Mouse (Mus musculus) brown adipose tissue, adult 24 weeks (tissue): ENCODE data around the gene Bmyc. TPM values are rescaled to one million over a fixed set of nuclear protein-coding genes. Genes with fewer than 3 reads are reported as not detected.
A peak's percentile ranks its signal among the peaks of the same experiment; 100 is the strongest.
"Not testable (repeated sequence)": the region's sequence is repeated elsewhere in the genome, so short reads cannot be mapped to it uniquely, and the experiment has no call there.

Experiments used
- H3K27ac ChIP-seq: fragments of 200-500 bp; replicated peaks from 2 replicates; pipeline ENCODE4 v1.5.1; 2012; ENCODE audit warnings: low read depth, mild to moderate bottlenecking, low read length
- H3K4me1 ChIP-seq: fragments of 200-500 bp; 2 replicates; pipeline ENCODE4 v1.6.1; 2012; ENCODE audit warnings: low read length, mixed read lengths; ENCODE audit not compliant: control insufficient read depth, insufficient read depth, insufficient read length
- H3K4me3 ChIP-seq: fragments of 200-500 bp; 2 replicates; pipeline ENCODE4 v1.5.1; 2012; ENCODE audit warnings: low read depth, mild to moderate bottlenecking, low read length, moderate library complexity; ENCODE audit not compliant: insufficient read depth
- polyA plus RNA-seq: library from polyadenylated mRNA; stranded (reverse); fragments of >200 nt; gene quantifications from 2 replicates; pipeline ENCODE4 v1.2.4, GENCODE M21; 2012; ENCODE audit not compliant: missing spikeins, insufficient read depth, insufficient read length

Bmyc gene
- polyA plus RNA-seq, 1 experiment = 20.2 TPM

GRCm38 (mm10) chr2:25699743-25700142, 6.8 kb upstream of the Bmyc start, which contains the start of gene Obp2a:
Gene Obp2a (plus strand): TSS chr2:25700043.
- H3K27ac ChIP-seq, H3K4me1 ChIP-seq: not testable (repeated sequence)

GRCm38 (mm10) chr2:25701001-25701400, 5.5 kb upstream of the Bmyc start:
- H3K4me3 ChIP-seq = no peak overlapping the region
- no peak overlapping the region for H3K27ac ChIP-seq
- no peaks in the 10 kb centered on the region for H3K4me1 ChIP-seq

More at GRCm38 (mm10) chr2:25699743-25700142, 6.8 kb upstream of the Bmyc start, which contains the start of gene Obp2a:
- not testable (repeated sequence) for H3K4me3 ChIP-seq

GRCm38 (mm10) chr2:25703706-25704105, 2.8 kb upstream of the Bmyc start:
- no peak overlapping the region for H3K4me3 ChIP-seq
- no peak overlapping the region for H3K27ac ChIP-seq
- H3K4me1 ChIP-seq = no peaks in the 10 kb centered on the region

GRCm38 (mm10) chr2:25708121-25708520, 1.6 kb downstream of the Bmyc start:
- 0 out of 2 replicates have a peak overlapping the region, but pooled peaks have one; percentile 39 for H3K4me3 ChIP-seq
- H3K4me1 ChIP-seq = no peaks in the 10 kb centered on the region
- H3K27ac ChIP-seq = no peak overlapping the region

DNA sequence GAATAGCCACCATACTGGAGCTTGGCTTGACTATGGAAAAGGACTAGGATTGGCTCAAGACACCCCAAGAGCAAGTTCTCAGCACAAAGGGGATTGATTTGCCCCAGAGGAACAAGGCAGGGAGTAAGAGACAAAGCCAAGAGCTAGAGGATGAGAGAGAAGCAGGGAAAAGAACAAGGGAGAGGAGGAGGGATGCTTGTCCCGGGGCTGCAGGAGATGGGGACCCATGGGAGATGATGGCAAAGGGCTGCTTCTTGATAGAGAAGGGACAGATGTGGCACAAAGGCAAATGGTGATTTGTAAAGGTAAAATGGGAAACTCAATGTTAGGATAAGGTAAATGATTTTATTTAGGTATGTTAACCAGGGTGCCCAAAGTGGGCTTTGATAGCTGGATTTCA, 2.5 kb downstream of the Bmyc start:
- not testable (repeated sequence) for H3K4me3 ChIP-seq, H3K27ac ChIP-seq, H3K4me1 ChIP-seq

DNA sequence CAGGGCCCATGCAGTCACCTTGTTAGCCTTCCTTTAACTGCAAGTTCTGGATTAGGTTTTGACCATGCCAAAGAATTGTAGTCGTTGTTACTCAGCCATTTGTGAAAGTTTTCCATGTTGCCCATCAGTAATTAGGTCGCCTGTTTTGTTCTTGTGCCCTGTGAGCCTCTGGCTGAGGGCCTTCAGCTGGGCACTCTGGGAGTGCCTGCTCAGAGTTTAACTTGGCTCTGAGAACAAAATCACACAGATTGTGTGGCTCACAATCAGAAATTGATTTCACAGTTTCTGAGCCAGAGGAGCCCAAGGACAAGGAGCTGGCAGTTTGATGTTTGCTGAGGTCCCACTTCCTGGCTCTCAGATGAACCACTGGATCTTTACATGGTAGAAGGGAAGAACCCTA, 3.3 kb downstream of the Bmyc start:
- H3K27ac ChIP-seq, H3K4me3 ChIP-seq, H3K4me1 ChIP-seq: not testable (repeated sequence)

- H3K27ac ChIP-seq, H3K4me3 ChIP-seq, H3K4me1 ChIP-seq: not testable (repeated sequence)
Observed at GRCm38 (mm10) chr2:25711641-25712040, 5.1 kb downstream of the Bmyc start.

DNA sequence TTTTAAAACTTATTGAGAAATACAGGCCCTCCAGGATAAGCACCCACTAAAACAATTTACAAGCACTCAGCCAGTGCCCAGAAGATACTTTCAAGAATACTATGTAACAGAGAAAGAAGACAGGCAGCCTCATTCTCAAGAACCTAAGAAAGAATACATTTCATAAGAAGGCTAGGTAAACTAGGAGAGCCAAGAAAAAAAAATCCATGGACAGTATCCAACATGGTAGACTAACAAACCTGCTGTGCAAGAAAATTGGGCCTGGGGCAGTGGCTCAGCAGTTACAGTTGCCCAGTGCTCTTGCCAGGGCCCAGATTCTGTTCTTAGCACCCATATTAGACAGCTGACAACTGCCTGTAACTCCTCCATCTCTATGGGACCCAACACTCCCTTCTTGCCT, 10.7 kb downstream of the Bmyc start:
- H3K4me1 ChIP-seq = no peaks in the 10 kb centered on the region
- H3K4me3 ChIP-seq = no peak overlapping the region

GRCm38 (mm10) chr2:25733199-25733930, 26.8 kb downstream of the Bmyc start:
- Histone ChIP-seq H3K4me3 (no peak overlapping the region), H3K27ac (no peak overlapping the region), H3K4me1 (no peaks in the 10 kb centered on the region)

More for the DNA sequence above, 10.7 kb downstream of the Bmyc start:
- no peak overlapping the region for H3K27ac ChIP-seq

DNA sequence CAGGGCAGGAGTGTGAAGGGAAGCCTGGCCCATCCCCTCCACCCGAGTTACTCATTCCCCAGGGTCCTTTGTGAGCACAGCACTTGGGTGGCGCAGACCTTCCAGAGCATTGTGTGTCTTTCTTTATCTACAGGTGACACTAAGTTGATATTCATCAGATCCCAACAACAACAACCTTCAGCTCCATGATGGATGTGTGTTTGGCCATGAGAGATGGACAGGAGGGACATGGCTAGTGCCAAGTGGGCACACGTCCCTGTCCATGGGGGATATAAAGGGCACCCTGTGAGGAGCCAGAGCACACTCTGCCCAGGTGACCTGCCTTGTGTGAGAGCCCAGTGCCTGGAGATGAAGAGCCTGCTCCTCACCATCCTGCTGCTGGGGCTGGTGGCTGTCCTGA, 30.2 kb downstream of the Bmyc start, which contains the start of gene Obp2b:
TSS of gene Obp2b (plus strand) at position 301 of the 400 bp plus-strand sequence.
- H3K27ac ChIP-seq, H3K4me1 ChIP-seq, H3K4me3 ChIP-seq: not testable (repeated sequence)

- H3K27ac ChIP-seq = no peak overlapping the region
- H3K4me3 ChIP-seq = no peak overlapping the region
- no peaks in the 10 kb centered on the region for H3K4me1 ChIP-seq
Observed at GRCm38 (mm10) chr2:25741671-25742070, 35.1 kb downstream of the Bmyc start.

- H3K4me3 ChIP-seq = no peak overlapping the region
- H3K4me1 ChIP-seq = no peaks in the 10 kb centered on the region
- no peak overlapping the region for H3K27ac ChIP-seq
Observed at GRCm38 (mm10) chr2:25754201-25754600, 47.7 kb downstream of the Bmyc start.

Other genes starting within 250 kb of the Bmyc start
- not detected in 2 replicates for gene Clic3, start 249.9 kb upstream of the Bmyc start, polyA plus RNA-seq
- gene Paxx, start 245.6 kb upstream of the Bmyc start, polyA plus RNA-seq = 195 and 218 TPM in 2 replicates
- 15.2 and 46.8 TPM in 2 replicates for gene Ptgds, start 236.7 kb upstream of the Bmyc start, polyA plus RNA-seq
- not detected in 2 replicates for gene Lcn12, start 212.8 kb upstream of the Bmyc start, polyA plus RNA-seq
- gene Fbxw5, start 206.0 kb upstream of the Bmyc start, polyA plus RNA-seq = 41.1 and 47.3 TPM in 2 replicates
- gene C8g, start 205.0 kb upstream of the Bmyc start, polyA plus RNA-seq = 6.6 and 9.2 TPM in 2 replicates
- gene Traf2, start 159.8 kb upstream of the Bmyc start, polyA plus RNA-seq = 7.0 and 12.9 TPM in 2 replicates
- 398 and 454 TPM in 2 replicates for gene Edf1, start 148.9 kb upstream of the Bmyc start, polyA plus RNA-seq
- gene Mamdc4, start 131.9 kb upstream of the Bmyc start, polyA plus RNA-seq = 0.36 and 0.54 TPM in 2 replicates
- 70.7 and 86.8 TPM in 2 replicates for gene Phpt1, start 131.5 kb upstream of the Bmyc start, polyA plus RNA-seq
- gene Ajm1, start 125.0 kb upstream of the Bmyc start, polyA plus RNA-seq = 0.44 TPM in 1 of 2 replicates, not detected in the other
- gene Rabl6, start 98.2 kb upstream of the Bmyc start, polyA plus RNA-seq = 29.2 and 42.8 TPM in 2 replicates
- gene Ccdc183, start 89.1 kb upstream of the Bmyc start, polyA plus RNA-seq = not detected in 2 replicates
- 30.9 and 34.5 TPM in 2 replicates for gene Tmem141, start 84.7 kb upstream of the Bmyc start, polyA plus RNA-seq
- 6.3 and 7.8 TPM in 2 replicates for gene Fcna, start 78.7 kb upstream of the Bmyc start, polyA plus RNA-seq
- gene Lcn8, start 53.6 kb upstream of the Bmyc start, polyA plus RNA-seq = not detected in 2 replicates
- gene Lcn5, start 48.8 kb upstream of the Bmyc start, polyA plus RNA-seq = not detected in 2 replicates
- gene Lcn6, start 30.0 kb upstream of the Bmyc start, polyA plus RNA-seq = not detected in 2 replicates
- not detected in 2 replicates for gene Lcn10, start 24.0 kb upstream of the Bmyc start, polyA plus RNA-seq
- not detected in 2 replicates for gene Obp2a, start 6.7 kb upstream of the Bmyc start, polyA plus RNA-seq
- gene Obp2b, start 30.3 kb downstream of the Bmyc start, polyA plus RNA-seq = not detected in 2 replicates
- gene Lcn3, start 58.8 kb downstream of the Bmyc start, polyA plus RNA-seq = not detected in 2 replicates
- not detected in 2 replicates for gene Lcn11, start 70.3 kb downstream of the Bmyc start, polyA plus RNA-seq
- gene Gm13539, start 75.5 kb downstream of the Bmyc start, polyA plus RNA-seq = not detected in 2 replicates
- gene Glt6d1, start 109.1 kb downstream of the Bmyc start, polyA plus RNA-seq = not detected in 2 replicates
- not detected in 2 replicates for gene Lcn9, start 116.4 kb downstream of the Bmyc start, polyA plus RNA-seq
- gene Sohlh1, start 140.5 kb downstream of the Bmyc start, polyA plus RNA-seq = not detected in 2 replicates
- gene Kcnt1, start 157.0 kb downstream of the Bmyc start, polyA plus RNA-seq = not detected in 2 replicates